Mouse (Mus musculus) olfactory bulb, adult 2 months (tissue): ENCODE measurements around the gene Spn.

Experiments
- CTCF ChIP-seq: fragments of 200-500 bp; IDR thresholded peaks from 2 replicates; pipeline ENCODE4 v1.5.1; 2012; ENCODE audit warnings: low read depth, mild to moderate bottlenecking, low read length, moderate library complexity; ENCODE audit not compliant: insufficient read depth
- POLR2A ChIP-seq: fragments of 200-500 bp; IDR thresholded peaks from 2 replicates; pipeline ENCODE4 v1.6.1; 2012; ENCODE audit warnings: mild to moderate bottlenecking, low read depth, low read length, moderate library complexity; ENCODE audit not compliant: insufficient read depth

DNA sequence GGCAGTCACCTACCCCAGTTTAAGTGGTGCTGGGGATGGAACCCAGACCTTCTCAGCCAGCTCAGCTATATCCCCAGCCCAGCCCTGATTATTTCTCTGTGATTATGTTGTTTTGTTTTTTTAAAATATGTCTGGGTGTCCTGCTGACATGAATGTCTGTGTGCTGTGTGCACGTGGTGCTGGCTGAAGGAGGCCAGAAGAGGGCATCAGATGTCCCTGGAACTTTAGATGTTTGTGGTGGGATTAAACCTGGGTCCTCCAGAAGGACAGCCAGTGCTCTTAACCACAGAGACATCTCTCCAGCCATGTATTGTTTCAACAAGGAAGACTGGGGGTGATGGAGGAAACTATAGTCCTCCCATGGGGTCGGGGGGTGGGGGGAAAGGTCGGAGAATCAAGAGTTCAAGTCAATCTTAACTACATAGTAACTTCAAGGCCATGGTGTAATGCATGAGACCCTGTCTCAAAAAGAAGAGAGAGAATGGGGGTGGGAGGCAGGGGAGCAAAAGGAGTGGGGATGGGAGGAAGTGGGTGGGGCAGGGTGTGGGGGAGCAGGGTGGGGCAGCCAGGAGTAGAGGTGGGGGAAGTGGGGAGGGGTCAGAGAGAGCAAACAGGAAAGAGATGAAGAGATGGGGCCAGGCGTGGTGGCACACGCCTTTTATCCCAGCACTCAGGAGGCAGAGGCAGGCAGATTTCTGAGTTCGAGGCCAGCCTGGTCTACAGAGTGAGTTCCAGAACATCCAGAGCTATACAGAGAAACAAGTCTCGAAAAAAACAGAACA lies 3.2 kb upstream of the Spn start:
- TF ChIP-seq CTCF (no peak), POLR2A (no peak)
